Mouse (Mus musculus): ENCODE measurements around the gene Olfr801. TPM values are rescaled to one million over a fixed set of nuclear protein-coding genes. Genes with fewer than 3 reads are reported as not detected.

The Olfr801 gene
- total RNA-seq (2022), result not detected

DNA sequence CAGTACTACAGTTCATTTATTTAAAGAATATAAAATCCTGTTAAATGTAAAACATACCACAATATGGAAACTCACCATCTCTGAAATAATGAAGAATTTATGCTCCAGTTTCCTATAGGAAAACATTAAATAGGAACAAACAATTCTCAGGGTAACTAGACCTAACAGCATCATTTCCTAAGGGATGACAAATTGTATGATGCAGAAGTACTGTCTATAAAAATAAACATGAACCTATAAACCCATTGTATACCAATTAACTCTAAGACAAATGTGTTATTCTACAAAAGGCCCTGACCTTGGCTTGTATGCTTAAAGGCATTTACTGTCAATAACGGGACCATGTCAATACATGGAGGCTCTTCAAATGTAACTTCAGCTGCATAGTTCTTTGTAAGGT, at the start of gene Olfr801:
Olfr801 (minus strand) TSS at position 101 of the 400 bp plus-strand sequence.
- no peak for DNase-seq (ENCODE audit: low spot score in 2 of 2)

DNA sequence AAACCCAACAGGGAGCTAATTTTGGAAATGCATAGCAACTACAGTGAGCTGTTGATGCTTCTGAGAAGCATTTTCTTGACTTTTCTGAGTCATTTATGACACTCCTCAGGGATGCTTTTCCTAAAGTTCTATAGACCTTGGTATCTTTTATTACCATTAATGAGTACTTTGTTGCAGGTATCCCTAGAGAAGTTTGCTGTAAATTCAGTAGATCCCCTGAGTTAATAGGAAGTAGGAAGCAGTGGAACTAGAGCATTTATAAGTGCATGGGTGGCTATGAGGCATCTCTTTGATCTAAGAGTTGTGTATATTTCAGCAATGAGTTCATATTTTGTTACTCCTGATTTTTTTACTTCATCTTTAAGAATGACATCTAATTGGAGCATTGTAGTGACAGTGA, 29.2 kb upstream of the Olfr801 start, which contains the start of gene Olfr804:
Olfr804 (plus strand) TSS at position 301 of the 400 bp plus-strand sequence.
- DNase-seq (ENCODE audit: low spot score in 2 of 2), result no peak

DNA sequence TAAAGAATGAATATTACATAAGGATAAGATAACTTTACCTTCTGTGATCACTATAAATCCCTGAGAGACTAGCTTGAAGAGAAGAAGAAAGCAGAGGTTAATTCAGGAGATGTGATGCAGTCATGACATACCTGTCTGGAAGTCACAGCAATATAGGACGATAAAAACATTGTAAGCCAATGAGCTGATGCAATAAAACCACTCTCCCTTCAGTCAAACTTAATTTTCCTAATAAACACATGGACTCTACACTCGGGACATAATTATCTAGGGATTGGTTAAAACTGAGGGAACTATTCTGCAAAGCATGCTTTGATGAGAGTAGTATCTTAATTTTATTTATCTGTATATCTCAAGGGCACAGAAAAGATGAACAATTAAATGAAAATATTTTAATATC, 20.5 kb upstream of the Olfr801 start, which contains the start of gene Olfr803:
Olfr803 (minus strand) TSS at position 101 of the 400 bp plus-strand sequence.
- no peak for DNase-seq (ENCODE audit: low spot score in 2 of 2)

GRCm38 (mm10) chr10:129688069-129688468, 14.4 kb upstream of the Olfr801 start, which contains the start of gene Olfr802:
Gene Olfr802 (minus strand): TSS chr10:129688169.
- no peak for DNase-seq (ENCODE audit: low spot score in 2 of 2)

DNA sequence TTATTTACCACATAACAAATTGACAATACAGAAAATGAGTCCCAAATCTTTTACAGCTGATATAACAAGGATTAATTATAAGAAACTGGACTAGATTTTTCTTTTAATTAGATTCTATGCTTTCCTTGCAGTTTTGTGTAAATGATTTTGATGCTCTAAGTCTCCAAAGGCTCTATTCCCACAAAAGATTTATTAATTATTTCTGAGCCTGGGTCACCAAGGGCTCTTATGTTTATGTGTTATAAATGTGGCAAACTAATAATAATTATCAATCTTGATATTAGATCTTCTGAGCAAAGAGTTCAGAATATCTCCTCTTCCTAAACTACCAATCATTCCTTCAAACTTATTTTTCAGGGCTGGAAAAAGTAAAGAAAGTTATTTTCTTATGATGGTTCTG, 16.3 kb downstream of the Olfr801 start, which contains the start of gene Olfr800:
Olfr800 (plus strand) TSS at position 301 of the 400 bp plus-strand sequence.
- DNase-seq (ENCODE audit: low spot score in 2 of 2), result no peak

DNA sequence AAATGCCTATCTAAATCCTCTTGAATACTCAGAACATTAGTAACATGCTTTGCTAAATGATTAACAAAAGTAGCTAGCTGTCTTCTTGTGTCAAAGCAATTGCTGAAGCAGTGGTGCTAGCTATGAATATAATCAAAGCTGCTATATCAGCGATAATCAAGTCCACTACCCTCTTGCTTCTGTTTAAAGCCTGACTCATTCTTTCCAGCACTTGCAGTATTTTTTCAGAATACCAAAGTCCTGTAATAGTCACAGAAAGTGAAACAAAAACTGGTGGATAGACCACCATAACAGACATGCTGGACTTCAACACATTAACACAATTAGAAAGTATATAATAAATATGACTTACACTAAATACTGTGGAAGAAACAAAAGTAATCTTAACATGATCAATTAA, 21.9 kb downstream of the Olfr801 start:
- DNase-seq (ENCODE audit: low spot score in 2 of 2), result no peak

GRCm38 (mm10) chr10:129637184-129637583, 36.5 kb downstream of the Olfr801 start, which contains the start of gene Olfr799:
Gene Olfr799 (plus strand): TSS chr10:129637484.
- DNase-seq (ENCODE audit: low spot score in 2 of 2), result no peak

- no peak for DNase-seq (ENCODE audit: low spot score in 2 of 2)
These were observed 45.8 kb downstream of the Olfr801 start, which contains the start of gene Olfr798 for GRCm38 (mm10) chr10:129627834-129628233. Gene Olfr798 (minus strand): TSS chr10:129627934.

DNA sequence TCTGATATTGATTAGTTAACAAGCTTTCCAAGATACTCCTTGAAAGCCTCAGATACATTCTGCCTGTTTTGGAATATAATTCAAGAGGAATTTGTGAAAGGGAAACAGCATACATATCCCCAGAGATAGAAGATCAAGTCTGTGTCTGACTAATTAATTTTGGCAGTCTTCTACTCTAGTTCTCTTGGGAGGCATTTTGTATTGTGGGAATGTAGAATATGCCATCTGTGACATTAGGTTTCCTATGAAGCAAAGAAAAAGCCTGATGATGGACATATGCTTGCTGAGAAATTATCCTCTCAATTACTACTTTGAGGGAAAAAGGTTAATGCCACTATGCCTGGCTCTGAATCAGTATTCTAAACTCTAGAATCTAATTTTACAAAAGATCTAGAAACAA, 50.4 kb downstream of the Olfr801 start:
- DNase-seq (ENCODE audit: low spot score in 2 of 2), result no peak

DNA sequence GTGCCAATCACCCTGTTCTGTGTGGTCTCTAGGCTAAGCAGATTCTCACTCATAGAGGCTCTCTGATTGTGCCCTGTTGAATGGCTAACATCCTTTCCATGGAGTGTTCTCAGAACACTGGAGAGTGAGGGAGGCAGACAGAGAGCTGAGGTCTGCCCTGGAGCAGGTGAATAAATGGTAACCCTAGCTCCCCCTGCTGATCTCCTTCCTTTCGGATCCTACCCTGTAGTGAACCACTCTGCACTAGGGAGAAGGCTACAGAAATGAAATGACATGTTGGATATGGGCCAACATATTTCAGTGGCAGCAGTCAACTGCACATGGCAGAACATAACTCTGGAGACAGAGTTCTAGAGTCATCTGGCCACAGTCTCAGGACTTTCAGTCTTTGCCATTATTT, 51.9 kb downstream of the Olfr801 start:
- DNase-seq (ENCODE audit: low spot score in 2 of 2), result no peak

Other genes starting within 250 kb of the Olfr801 start
- not detected for gene Olfr786, start 246.6 kb downstream of the Olfr801 start, total RNA-seq (2022)
- gene Olfr787, start 212.0 kb downstream of the Olfr801 start, total RNA-seq (2022), result not detected
- not detected for gene Olfr788, start 202.9 kb downstream of the Olfr801 start, total RNA-seq (2022)
- not detected for gene Olfr789, start 189.1 kb downstream of the Olfr801 start, total RNA-seq (2022)
- not detected for gene Olfr790, start 175.4 kb downstream of the Olfr801 start, total RNA-seq (2022)
- not detected for gene Olfr791, start 152.1 kb downstream of the Olfr801 start, total RNA-seq (2022)
- gene Olfr792, start 134.7 kb downstream of the Olfr801 start, total RNA-seq (2022), result not detected
- gene Olfr794, start 106.2 kb downstream of the Olfr801 start, total RNA-seq (2022), result not detected
- gene Olfr796, start 61.3 kb downstream of the Olfr801 start, total RNA-seq (2022), result not detected
- gene Olfr798, start 45.9 kb downstream of the Olfr801 start, total RNA-seq (2022), result not detected
- gene Olfr799, start 36.4 kb downstream of the Olfr801 start, total RNA-seq (2022), result not detected
- not detected for gene Olfr800, start 16.2 kb downstream of the Olfr801 start, total RNA-seq (2022)
- gene Olfr802, start 14.3 kb upstream of the Olfr801 start, total RNA-seq (2022), result not detected
- not detected for gene Olfr803, start 20.4 kb upstream of the Olfr801 start, total RNA-seq (2022)
- gene Olfr804, start 29.3 kb upstream of the Olfr801 start, total RNA-seq (2022), result not detected
- not detected for gene Olfr805, start 55.5 kb upstream of the Olfr801 start, total RNA-seq (2022)
- gene Olfr806, start 68.1 kb upstream of the Olfr801 start, total RNA-seq (2022), result not detected
- not detected for gene Olfr807, start 83.9 kb upstream of the Olfr801 start, total RNA-seq (2022)
- gene Olfr808, start 91.6 kb upstream of the Olfr801 start, total RNA-seq (2022), result not detected
- gene Olfr809, start 100.8 kb upstream of the Olfr801 start, total RNA-seq (2022), result not detected
- gene Olfr810, start 121.1 kb upstream of the Olfr801 start, total RNA-seq (2022), result not detected
- gene Olfr811, start 130.5 kb upstream of the Olfr801 start, total RNA-seq (2022), result not detected
- gene Olfr812, start 172.2 kb upstream of the Olfr801 start, total RNA-seq (2022), result not detected
- not detected for gene Olfr813, start 181.5 kb upstream of the Olfr801 start, total RNA-seq (2022)
- gene Olfr814, start 206.0 kb upstream of the Olfr801 start, total RNA-seq (2022), result not detected
- not detected for gene Olfr815, start 232.0 kb upstream of the Olfr801 start, total RNA-seq (2022)
- not detected for gene Olfr816, start 241.7 kb upstream of the Olfr801 start, total RNA-seq (2022)